Mouse (Mus musculus): ENCODE results near the gene Kifc5b. TPM values are rescaled to one million over a fixed set of nuclear protein-coding genes. Genes with fewer than 3 reads are reported as not detected.
A peak's percentile ranks its signal among the peaks of the same experiment; 100 is the strongest.

Kifc5b gene
- polyA plus RNA-seq, 1 experiment from 2014 or later, result 3.0 TPM

DNA sequence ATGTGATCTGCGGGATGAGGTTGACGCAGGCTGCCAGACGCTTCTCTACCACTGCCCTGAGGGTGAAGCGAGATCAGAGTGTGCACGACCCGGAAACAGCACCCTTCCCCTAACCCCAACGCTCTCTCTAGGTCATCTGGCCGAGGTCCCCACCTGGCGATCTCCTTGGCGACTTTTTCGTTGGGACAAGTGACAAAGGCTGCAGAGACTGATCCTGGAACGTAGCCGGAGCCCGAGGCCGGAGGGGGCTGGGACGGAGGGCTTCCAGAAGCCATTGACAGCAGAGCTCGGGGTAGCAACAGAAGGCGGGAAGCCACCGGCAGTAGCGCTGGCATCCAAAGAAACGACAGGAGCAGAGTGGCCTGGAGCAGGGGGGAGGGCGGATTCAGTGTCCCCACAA lies 21.8 kb downstream of the Kifc5b start:
- Histone ChIP-seq H3K9me3 (ENCODE audit: control insufficient read depth, low read length) (no peaks in the 10 kb centered on the region), H3K4me3 (ENCODE audit: low read depth, low read length) (peak overlapping the region; percentile 74), H3K9ac (ENCODE audit: low read depth, low read length) (peak overlapping the region; percentile 71), H3K4me2 (ENCODE audit: low read depth, low read length) (peak overlapping the region; percentile 98), H3K27ac (replicated peaks; ENCODE audit: low read depth, low read length) (peak overlapping the region; percentile 81), H3K36me3 (ENCODE audit: control insufficient read depth, insufficient read depth, low read length) (peaks cover 32% of the 10 kb centered on the region), H3K4me1 (ENCODE audit: control insufficient read depth, insufficient read depth, low read length) (peaks cover 17% of the 10 kb centered on the region), H3K27me3 (replicated peaks; ENCODE audit: control insufficient read depth, insufficient read depth, low read length) (no peaks in the 10 kb centered on the region)
- ATAC-seq (ENCODE audit: low read depth) (no peak), DNase-seq (ENCODE audit: low spot score) (no peak)
- WGBS, result under 1% methylated on average over 22 of the region's 22 CpGs

DNA sequence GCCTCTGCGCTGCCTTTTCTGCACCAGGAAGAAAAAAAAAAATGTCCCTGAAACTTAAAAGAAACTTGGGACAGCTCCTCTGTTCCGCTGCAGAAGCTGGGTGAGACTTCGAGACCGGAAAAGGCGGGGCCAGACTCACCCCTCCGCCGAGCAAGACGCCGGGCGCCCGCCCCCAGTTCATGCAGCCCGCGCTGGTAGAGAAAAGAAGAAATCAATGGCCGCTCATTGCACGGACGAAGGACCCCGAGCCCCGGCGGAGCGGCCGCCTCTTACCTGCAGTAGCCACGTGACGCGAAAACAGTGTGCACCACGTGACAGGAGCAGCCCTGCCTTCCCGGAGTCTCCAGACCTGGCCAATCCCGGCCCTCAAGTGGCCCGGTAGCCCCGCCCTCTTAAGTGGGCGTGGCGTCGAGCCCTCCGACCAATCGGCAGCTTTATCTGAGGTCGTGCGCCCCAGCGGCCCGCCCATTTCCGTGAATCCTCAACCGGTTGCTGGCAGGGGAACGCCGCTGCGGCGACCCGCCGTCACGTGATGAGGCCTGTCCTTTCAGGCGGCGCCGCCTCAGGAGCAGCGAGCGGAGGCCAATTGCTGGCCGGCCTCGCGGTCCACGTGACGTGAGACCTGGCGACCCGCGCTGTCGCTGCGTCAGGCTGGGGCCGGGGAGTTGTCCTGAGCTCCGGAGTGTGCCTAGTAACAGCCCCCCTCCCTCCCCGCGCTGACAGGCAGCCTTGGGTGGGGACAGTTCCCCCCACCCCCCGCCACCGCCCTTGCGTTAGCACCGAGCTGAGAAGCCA lies 22.5 kb downstream of the Kifc5b start, which contains the start of gene Cuta:
Gene Cuta, minus strand, starts transcription at position 392 of the 795 bp plus-strand sequence.
- WGBS, result 0% methylated on average over 38 of the region's 70 CpGs

DNA sequence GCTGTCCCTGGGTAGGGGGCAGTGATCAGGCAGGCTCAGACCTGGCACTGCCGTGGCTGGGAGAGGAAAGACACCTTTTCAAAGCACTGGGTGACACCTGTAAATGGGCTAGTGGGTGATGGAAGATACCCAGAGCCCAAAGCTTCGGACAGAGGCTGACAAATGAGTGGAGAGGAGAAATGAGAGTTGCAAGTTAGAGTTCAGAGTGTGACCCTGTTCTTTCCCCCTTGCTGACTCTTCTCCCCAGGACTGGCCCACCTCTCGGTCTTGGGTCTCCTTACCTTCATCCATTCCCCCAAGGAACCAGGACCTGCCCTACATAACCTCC lies 23.0 kb downstream of the Kifc5b start:
- no peak for ATAC-seq (ENCODE audit: low read depth)
- Histone ChIP-seq H3K4me2 (ENCODE audit: low read depth, low read length) (peak overlapping the region; percentile 98), H3K9me3 (ENCODE audit: control insufficient read depth, low read length) (no peaks in the 10 kb centered on the region), H3K36me3 (ENCODE audit: control insufficient read depth, insufficient read depth, low read length) (peaks cover 26% of the 10 kb centered on the region), H3K27me3 (replicated peaks; ENCODE audit: control insufficient read depth, insufficient read depth, low read length) (no peaks in the 10 kb centered on the region), H3K27ac (replicated peaks; ENCODE audit: low read depth, low read length) (peak overlapping the region; percentile 92), H3K4me3 (ENCODE audit: low read depth, low read length) (peak overlapping the region; percentile 74), H3K4me1 (ENCODE audit: control insufficient read depth, insufficient read depth, low read length) (peaks cover 17% of the 10 kb centered on the region), H3K9ac (ENCODE audit: low read depth, low read length) (peak overlapping the region; percentile 72)
- DNase-seq (ENCODE audit: low spot score), result no peak
- WGBS, result 16% methylated on average over 3 of the region's 3 CpGs

More for the DNA sequence above, 22.5 kb downstream of the Kifc5b start, which contains the start of gene Cuta:
- ATAC-seq (ENCODE audit: low read depth) (peak; percentile 96), DNase-seq (ENCODE audit: low spot score) (peak; percentile 100)
- no peaks in the 10 kb centered on the region for H3K9me3 ChIP-seq (ENCODE audit: control insufficient read depth, low read length)
- peak within 1 kb of the TSS; percentile 98 for H3K4me2 ChIP-seq (ENCODE audit: low read depth, low read length)
- peak within 1 kb of the TSS; percentile 72 for H3K9ac ChIP-seq (ENCODE audit: low read depth, low read length)
- no peaks in the 10 kb centered on the region for H3K27me3 ChIP-seq (replicated peaks; ENCODE audit: control insufficient read depth, insufficient read depth, low read length)
- H3K27ac ChIP-seq (replicated peaks; ENCODE audit: low read depth, low read length), result peak within 1 kb of the TSS; percentile 92
- peak within 1 kb of the TSS; percentile 74 for H3K4me3 ChIP-seq (ENCODE audit: low read depth, low read length)
- peaks cover 17% of the 10 kb centered on the region for H3K4me1 ChIP-seq (ENCODE audit: control insufficient read depth, insufficient read depth, low read length)
- H3K36me3 ChIP-seq (ENCODE audit: control insufficient read depth, insufficient read depth, low read length), result peaks cover 32% of the 10 kb centered on the region

DNA sequence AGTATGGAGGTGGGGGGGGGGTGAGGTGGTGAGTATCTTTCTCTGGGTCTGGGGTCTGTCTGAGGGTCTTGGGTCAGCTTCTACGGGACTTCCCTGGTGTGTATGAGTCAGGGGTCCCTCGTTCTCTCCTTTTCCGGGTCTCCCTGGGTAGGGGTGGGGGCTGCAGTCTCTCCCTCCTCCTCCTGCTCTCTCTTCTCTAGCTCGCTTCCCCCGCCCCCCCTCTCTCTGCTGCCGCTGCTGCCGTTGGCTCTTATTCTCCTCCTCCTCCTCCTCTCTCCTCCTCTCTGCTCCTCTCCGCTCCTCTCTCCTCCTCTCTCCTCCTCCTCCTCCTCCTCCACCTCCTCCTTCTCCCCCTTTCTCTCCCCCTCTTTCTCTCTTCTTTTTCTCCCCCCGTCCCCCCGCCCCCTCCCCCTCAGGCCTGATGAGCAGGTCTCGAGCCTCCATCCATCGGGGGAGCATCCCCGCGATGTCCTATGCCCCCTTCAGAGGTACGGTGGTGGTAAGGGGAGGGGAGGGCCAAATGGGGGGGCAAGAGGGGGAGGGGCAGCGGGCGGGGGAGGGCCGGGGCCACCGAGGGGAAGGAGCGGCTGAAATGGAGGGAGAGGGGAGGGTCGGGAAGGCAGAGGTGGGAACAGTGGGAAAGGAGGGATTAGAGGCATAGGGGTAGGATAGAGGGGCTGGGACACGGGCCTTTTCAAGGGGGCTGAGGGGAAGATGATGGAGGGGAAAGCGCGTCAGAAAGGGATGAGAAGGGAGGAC lies 24.3 kb downstream of the Kifc5b start, which contains the start of gene Syngap1:
Gene Syngap1, plus strand, starts transcription at position 223 of the 759 bp plus-strand sequence.
- Histone ChIP-seq H3K27me3 (replicated peaks; ENCODE audit: control insufficient read depth, insufficient read depth, low read length) (no peaks in the 10 kb centered on the region), H3K27ac (replicated peaks; ENCODE audit: low read depth, low read length) (peak within 1 kb of the TSS; percentile 92), H3K4me3 (ENCODE audit: low read depth, low read length) (peak within 1 kb of the TSS; percentile 74), H3K9me3 (ENCODE audit: control insufficient read depth, low read length) (no peaks in the 10 kb centered on the region), H3K4me1 (ENCODE audit: control insufficient read depth, insufficient read depth, low read length) (peaks cover 29% of the 10 kb centered on the region), H3K4me2 (ENCODE audit: low read depth, low read length) (peak within 1 kb of the TSS; percentile 98), H3K36me3 (ENCODE audit: control insufficient read depth, insufficient read depth, low read length) (peaks cover 14% of the 10 kb centered on the region; the same call in 1 of the 2 replicates), H3K9ac (ENCODE audit: low read depth, low read length) (peak within 1 kb of the TSS; percentile 72)
- peak; percentile 87 for DNase-seq (ENCODE audit: low spot score)
- ATAC-seq (ENCODE audit: low read depth), result peak; percentile 3; the same call in 1 of the 2 replicates
- 2% methylated on average over 22 of the region's 24 CpGs for WGBS

DNA sequence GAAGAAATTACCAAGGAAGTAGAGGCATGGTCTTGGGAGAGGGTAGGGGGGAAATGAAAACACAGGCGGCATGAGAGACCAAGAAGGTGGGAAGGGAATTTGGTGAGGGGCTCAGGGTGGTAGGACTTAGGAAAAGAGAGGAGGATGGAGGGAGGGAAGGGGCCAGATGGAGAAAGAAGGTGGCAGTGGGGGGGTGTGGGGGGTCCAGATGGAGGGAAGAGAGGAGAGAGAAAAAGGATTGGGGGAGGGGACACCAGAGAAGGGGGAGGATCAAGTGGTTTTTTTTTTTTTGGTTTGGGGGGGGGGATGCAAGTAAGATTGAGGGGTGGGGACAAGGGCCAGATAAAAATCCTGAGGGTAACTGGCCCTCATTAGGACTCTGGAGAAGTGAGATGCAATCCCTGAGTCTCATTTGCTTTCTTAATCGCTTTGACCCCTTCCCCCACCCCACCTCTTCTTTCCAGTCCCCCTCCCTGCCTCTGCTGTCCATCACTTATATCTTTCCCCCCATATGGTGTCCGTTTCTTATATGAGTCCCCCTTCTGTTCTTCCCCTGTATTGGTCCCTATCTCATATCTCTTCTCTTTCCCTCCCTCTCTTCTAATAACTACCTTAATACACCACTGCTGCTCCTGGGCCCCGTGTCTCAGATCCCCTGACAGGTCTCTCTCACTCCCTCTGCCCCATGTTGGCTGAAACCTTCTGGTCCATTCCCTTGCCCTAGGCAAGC lies 25.1 kb downstream of the Kifc5b start:
- H3K9me3 ChIP-seq (ENCODE audit: control insufficient read depth, low read length), result no peaks in the 10 kb centered on the region
- H3K27me3 ChIP-seq (replicated peaks; ENCODE audit: control insufficient read depth, insufficient read depth, low read length), result no peaks in the 10 kb centered on the region
- DNase-seq (ENCODE audit: low spot score) (no peak), ATAC-seq (ENCODE audit: low read depth) (no peak)
- peak overlapping the region; percentile 71 for H3K9ac ChIP-seq (ENCODE audit: low read depth, low read length)
- H3K27ac ChIP-seq (replicated peaks; ENCODE audit: low read depth, low read length), result peak overlapping the region; percentile 92
- H3K4me1 ChIP-seq (ENCODE audit: control insufficient read depth, insufficient read depth, low read length), result peaks cover 31% of the 10 kb centered on the region
- peak overlapping the region; percentile 98 for H3K4me2 ChIP-seq (ENCODE audit: low read depth, low read length)
- peak overlapping the region; percentile 74 for H3K4me3 ChIP-seq (ENCODE audit: low read depth, low read length)
- H3K36me3 ChIP-seq (ENCODE audit: control insufficient read depth, insufficient read depth, low read length), result peaks cover 6% of the 10 kb centered on the region; the same call in 1 of the 2 replicates
- WGBS, result 11% methylated on average over 4 of the region's 4 CpGs

DNA sequence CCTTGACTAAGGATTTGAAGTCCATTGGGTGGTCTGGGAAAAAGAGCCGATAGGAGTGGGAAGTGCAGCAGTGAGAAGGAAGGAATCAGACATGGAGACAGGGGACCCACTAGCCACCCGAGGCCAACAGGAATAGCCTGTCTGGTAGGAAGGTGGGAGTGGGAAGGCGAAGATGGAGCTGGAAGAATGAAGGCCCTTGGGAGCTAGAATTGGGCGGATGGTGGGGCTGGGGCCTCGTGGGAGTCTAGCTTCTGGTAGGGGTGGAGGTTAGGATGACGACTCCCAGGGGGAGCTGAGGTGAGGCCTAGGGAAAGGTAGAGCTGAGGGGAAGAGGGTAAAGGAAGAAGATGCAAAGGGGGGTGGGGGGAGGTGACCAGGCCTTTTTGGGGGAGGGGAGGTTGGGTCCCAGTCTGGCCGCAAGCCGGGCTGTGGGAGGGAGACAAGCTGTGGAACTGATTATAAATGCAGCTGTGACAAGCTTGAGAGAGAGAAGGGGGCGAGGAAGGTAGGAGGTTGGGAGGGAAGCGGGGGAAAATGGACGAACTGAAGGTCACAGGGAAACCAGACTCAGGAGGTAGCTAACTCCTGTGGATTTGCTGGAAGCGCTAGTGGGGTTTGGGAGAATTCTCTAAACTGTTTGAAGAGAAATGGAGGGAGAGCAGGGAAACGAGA lies 29.1 kb downstream of the Kifc5b start:
- Histone ChIP-seq H3K36me3 (ENCODE audit: control insufficient read depth, insufficient read depth, low read length) (no peaks in the 10 kb centered on the region), H3K4me3 (ENCODE audit: low read depth, low read length) (peak overlapping the region; percentile 46), H3K9ac (ENCODE audit: low read depth, low read length) (peak overlapping the region; percentile 75), H3K4me2 (ENCODE audit: low read depth, low read length) (peak overlapping the region; percentile 87), H3K4me1 (ENCODE audit: control insufficient read depth, insufficient read depth, low read length) (peaks cover 40% of the 10 kb centered on the region), H3K9me3 (ENCODE audit: control insufficient read depth, low read length) (no peaks in the 10 kb centered on the region), H3K27ac (replicated peaks; ENCODE audit: low read depth, low read length) (peak overlapping the region; percentile 80), H3K27me3 (replicated peaks; ENCODE audit: control insufficient read depth, insufficient read depth, low read length) (no peaks in the 10 kb centered on the region)
- 28% methylated on average over 13 of the region's 13 CpGs for WGBS
- ATAC-seq (ENCODE audit: low read depth) (no peak), DNase-seq (ENCODE audit: low spot score) (no peak)

DNA sequence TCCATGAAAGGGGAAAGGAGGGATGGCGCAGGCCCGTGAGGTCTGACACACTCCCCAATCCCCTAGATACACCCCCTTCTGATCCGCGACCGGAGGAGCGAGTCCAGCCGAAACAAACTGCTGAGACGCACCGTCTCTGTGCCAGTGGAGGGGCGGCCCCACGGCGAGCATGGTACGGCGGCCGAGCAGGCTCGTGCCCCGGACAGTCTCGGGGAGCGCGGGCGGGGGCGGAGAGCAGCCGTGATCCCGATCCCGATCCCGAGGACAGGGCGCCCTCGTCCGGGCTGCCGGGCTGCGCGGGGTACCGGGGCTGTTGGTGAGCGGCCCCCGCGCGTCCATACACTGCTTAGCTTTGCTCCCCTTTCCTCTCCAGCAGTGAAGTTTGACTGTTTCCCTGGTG lies 29.7 kb downstream of the Kifc5b start:
- H3K9ac ChIP-seq (ENCODE audit: low read depth, low read length), result peak overlapping the region; percentile 75
- DNase-seq (ENCODE audit: low spot score), result peak; percentile 61
- peaks cover 46% of the 10 kb centered on the region for H3K4me1 ChIP-seq (ENCODE audit: control insufficient read depth, insufficient read depth, low read length)

More for the DNA sequence above, 29.7 kb downstream of the Kifc5b start:
- Histone ChIP-seq H3K27me3 (replicated peaks; ENCODE audit: control insufficient read depth, insufficient read depth, low read length) (no peaks in the 10 kb centered on the region), H3K27ac (replicated peaks; ENCODE audit: low read depth, low read length) (peak overlapping the region; percentile 80), H3K4me2 (ENCODE audit: low read depth, low read length) (peak overlapping the region; percentile 87), H3K4me3 (ENCODE audit: low read depth, low read length) (peak overlapping the region; percentile 46), H3K36me3 (ENCODE audit: control insufficient read depth, insufficient read depth, low read length) (no peaks in the 10 kb centered on the region), H3K9me3 (ENCODE audit: control insufficient read depth, low read length) (no peaks in the 10 kb centered on the region)
- ATAC-seq (ENCODE audit: low read depth), result peak; percentile 58
- WGBS, result 2% methylated on average over 14 of the region's 37 CpGs
